Mouse (Mus musculus): Measurements from ENCODE around the gene Susd1.

DNA sequence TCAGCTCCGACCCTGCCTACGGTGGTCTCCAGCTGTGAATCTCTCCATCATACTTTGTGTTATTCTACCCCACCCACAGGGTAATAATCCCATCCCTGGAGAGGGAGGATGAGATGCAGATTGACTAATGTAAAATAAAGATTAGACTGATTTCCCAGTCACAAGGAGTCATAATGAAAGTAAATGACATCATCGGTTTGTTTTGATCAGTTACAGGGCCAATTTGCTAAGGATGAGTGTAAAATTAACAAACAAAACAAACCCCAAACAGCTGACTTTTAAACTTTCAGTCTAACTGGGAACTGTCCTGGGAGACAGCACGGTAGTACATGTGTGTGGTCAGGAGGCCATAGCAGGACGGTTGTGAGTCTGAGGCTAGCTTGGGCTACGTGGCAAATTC, 143.3 kb downstream of the Susd1 start:
- no peak for TF ChIP-seq CTCF (IDR thresholded peaks at IDR 0.05; ENCODE audit: extremely low read depth, insufficient read length, insufficient replicate concordance, low read depth, low read length)
- TF ChIP-seq POLR2A (IDR thresholded peaks at IDR 0.05; ENCODE audit: low read depth, low read length) = no peak

All from small intestine, adult 2 months (tissue).